Mouse (Mus musculus): ENCODE measurements around the gene Sh3tc1. TPM values are rescaled to one million over a fixed set of nuclear protein-coding genes. Genes with fewer than 3 reads are reported as not detected.

Gene Sh3tc1
- total RNA-seq, 2 experiments from 2014 or later, result 2.2 to 2.3 TPM

GRCm38 (mm10) chr5:35725840-35726239 is 13.9 kb downstream of the Sh3tc1 start:
- intact Hi-C loops (cut with DNase I), result no loop called here
- no peak for DNase-seq

GRCm38 (mm10) chr5:35723900-35724299 is 15.9 kb downstream of the Sh3tc1 start:
- intact Hi-C loops (cut with DNase I), result no loop called here
- DNase-seq, result no peak

- intact Hi-C loops (cut with DNase I), result no loop called here
- no peak for DNase-seq
These were observed 17.1 kb downstream of the Sh3tc1 start for GRCm38 (mm10) chr5:35722654-35723053.

- no peak for DNase-seq
- intact Hi-C loops (cut with DNase I), result no loop called here
These were observed 17.9 kb downstream of the Sh3tc1 start for GRCm38 (mm10) chr5:35721933-35722332.

GRCm38 (mm10) chr5:35719880-35720279 is 19.9 kb downstream of the Sh3tc1 start:
- intact Hi-C loops (cut with DNase I), result no loop called here
- peak; percentile 43 for DNase-seq

- intact Hi-C loops (cut with DNase I), result no loop called here
- DNase-seq, result no peak
These were observed 20.4 kb downstream of the Sh3tc1 start for GRCm38 (mm10) chr5:35719343-35719742.

- intact Hi-C loops (cut with DNase I), result no loop called here
- DNase-seq, result no peak
These were observed 21.0 kb downstream of the Sh3tc1 start for GRCm38 (mm10) chr5:35718817-35719216.

GRCm38 (mm10) chr5:35717946-35718345 is 21.8 kb downstream of the Sh3tc1 start:
- no peak for DNase-seq
- intact Hi-C loops (cut with DNase I), result no loop called here

- intact Hi-C loops (cut with DNase I), result no loop called here
These were observed 22.3 kb downstream of the Sh3tc1 start for GRCm38 (mm10) chr5:35717455-35717854.

GRCm38 (mm10) chr5:35713649-35714354 is 26.0 kb downstream of the Sh3tc1 start:
- DNase-seq, result peak; percentile 82
- intact Hi-C loops (cut with DNase I), result loop anchor here (2.0 kb wide), 1 partner anchor 119 kb away; no protein-coding TSS in a partner anchor

More at GRCm38 (mm10) chr5:35717455-35717854, 22.3 kb downstream of the Sh3tc1 start:
- DNase-seq, result no peak

GRCm38 (mm10) chr5:35712517-35712916 is 27.3 kb downstream of the Sh3tc1 start:
- DNase-seq, result no peak
- intact Hi-C loops (cut with DNase I), result loop anchor here (2.0 kb wide), 1 partner anchor 118 kb away; no protein-coding TSS in a partner anchor

- DNase-seq, result no peak
- intact Hi-C loops (cut with DNase I), result no loop called here
These were observed 28.9 kb downstream of the Sh3tc1 start for GRCm38 (mm10) chr5:35710931-35711330.

- intact Hi-C loops (cut with DNase I), result no loop called here
- DNase-seq, result no peak
These were observed 29.3 kb downstream of the Sh3tc1 start for GRCm38 (mm10) chr5:35710481-35710880.

GRCm38 (mm10) chr5:35705411-35705810 is 34.4 kb downstream of the Sh3tc1 start:
- DNase-seq, result no peak
- intact Hi-C loops (cut with DNase I), result no loop called here

GRCm38 (mm10) chr5:35703814-35704213 is 36.0 kb downstream of the Sh3tc1 start:
- DNase-seq, result no peak
- intact Hi-C loops (cut with DNase I), result no loop called here

GRCm38 (mm10) chr5:35703183-35703582 is 36.6 kb downstream of the Sh3tc1 start:
- DNase-seq, result no peak
- intact Hi-C loops (cut with DNase I), result no loop called here

GRCm38 (mm10) chr5:35702582-35703140 is 37.1 kb downstream of the Sh3tc1 start:
- intact Hi-C loops (cut with DNase I), result no loop called here

GRCm38 (mm10) chr5:35701042-35701441 is 38.7 kb downstream of the Sh3tc1 start:
- intact Hi-C loops (cut with DNase I), result no loop called here
- peak; percentile 75 for DNase-seq

More at GRCm38 (mm10) chr5:35702582-35703140, 37.1 kb downstream of the Sh3tc1 start:
- peak; percentile 29 for DNase-seq

GRCm38 (mm10) chr5:35695815-35696214 is 44.0 kb downstream of the Sh3tc1 start:
- intact Hi-C loops (cut with DNase I), result no loop called here
- DNase-seq, result peak; percentile 46

- no peak for DNase-seq
- intact Hi-C loops (cut with DNase I), result no loop called here
These were observed 46.1 kb downstream of the Sh3tc1 start for GRCm38 (mm10) chr5:35693638-35694037.

- intact Hi-C loops (cut with DNase I), result no loop called here
- DNase-seq, result no peak
These were observed 48.5 kb downstream of the Sh3tc1 start for GRCm38 (mm10) chr5:35691246-35691645.

- intact Hi-C loops (cut with DNase I), result no loop called here
- DNase-seq, result peak; percentile 63
These were observed 49.2 kb downstream of the Sh3tc1 start for GRCm38 (mm10) chr5:35690485-35691165.

All from left cerebral cortex, postnatal 4 days (tissue).